ENCODE assay signal across 27 mouse cellular contexts in genomic region chr1:25854451-25854978, GRCm38 (mm10). TPM values are rescaled to one million over a fixed set of nuclear protein-coding genes. Genes with fewer than 3 reads are reported as not detected.
A peak's percentile ranks its signal among the peaks of the same experiment; 100 is the strongest.
DNase-seq lines count a peak whose midpoint lies in the region; ATAC-seq and TF ChIP-seq lines count a peak whose summit lies in the region.
"Had no signal": no experiment of that assay in that cellular context is flagged by ENCODE, and none has a peak within 500 bp of the region (broad histone marks: within the 10 kb centered on the region; RNA-seq: fewer than 3 reads in every experiment).

No protein-coding gene starts in this region.

- no peaks in the 10 kb centered on the region for H3K9me3 ChIP-seq in embryonic facial prominence, embryonic 14.5 days (ENCODE audit: control insufficient read depth, low read length)
- no peaks in the 10 kb centered on the region for H3K9me3 ChIP-seq in embryonic facial prominence, embryonic 10.5 days
- no peaks in the 10 kb centered on the region for H3K9me3 ChIP-seq in neural tube, embryonic 12.5 days
- H3K9me3 ChIP-seq in neural tube, embryonic 15.5 days (replicated peaks) = no peaks in the 10 kb centered on the region
- H3K9me3 ChIP-seq: embryonic facial prominence, embryonic 12.5 days; forebrain, embryonic 12.5 days; heart, embryonic 10.5 days; heart, embryonic 13.5 days; hindbrain, embryonic 15.5 days had no signal

- no peaks in the 10 kb centered on the region for H3K4me1 ChIP-seq in embryonic facial prominence, embryonic 14.5 days (ENCODE audit: control insufficient read depth, insufficient read depth, low read length)
- no peaks in the 10 kb centered on the region for H3K4me1 ChIP-seq in embryonic facial prominence, embryonic 10.5 days
- H3K4me1 ChIP-seq in neural tube, embryonic 12.5 days = no peaks in the 10 kb centered on the region
- H3K4me1 ChIP-seq in neural tube, embryonic 15.5 days = no peaks in the 10 kb centered on the region
- H3K4me1 ChIP-seq: embryonic facial prominence, embryonic 12.5 days; forebrain, embryonic 12.5 days; heart, embryonic 10.5 days; heart, embryonic 13.5 days; hindbrain, embryonic 15.5 days had no signal

- peak; percentile 4 for DNase-seq in embryonic facial prominence, embryonic 14.5 days (ENCODE audit: low spot score)
- DNase-seq in embryonic facial prominence, embryonic 10.5 days (ENCODE audit: low spot score) = no peak
- peak; percentile 43 for DNase-seq in brain, embryonic 14.5 days (ENCODE audit: low read depth)
- peak; percentile 94 for DNase-seq in retina, postnatal 1 day
- DNase-seq in gastrocnemius, postnatal 36 days = no peak
- DNase-seq: adrenal gland, adult 2 months; adrenal gland, postnatal 14 days; cerebellum, adult 11-12 months; cerebellum, adult 9-10 months; cerebellum, postnatal 14 days; forebrain, postnatal 0 days; gastrocnemius, adult 2 months; gastrocnemius, postnatal 14 days; heart, adult 2 months; heart, postnatal 14 days; heart, postnatal 4 days had no signal

- ATAC-seq in embryonic facial prominence, embryonic 14.5 days (ENCODE audit: low read depth) = no peak; the same call in 1 of the 2 replicates
- ATAC-seq in neural tube, embryonic 12.5 days (ENCODE audit: low FRiP score, low read depth) = peak; percentile 13; the same call in 1 of the 2 replicates
- no peak for ATAC-seq in neural tube, embryonic 15.5 days (ENCODE audit: low FRiP score)
- ATAC-seq in megakaryocyte-erythroid progenitor cell, adult 5-6 weeks (replicated peaks; ENCODE audit: low FRiP score, low TSS enrichment, poor library complexity, severe bottlenecking) = no peak
- ATAC-seq: forebrain, postnatal 0 days; intestine, embryonic 16.5 days had no signal

- TF ChIP-seq POLR2A in brain, embryonic 14.5 days (IDR thresholded peaks at IDR 0.05; ENCODE audit: borderline replicate concordance, extremely low read depth, insufficient read depth, insufficient read length, poor library complexity, severe bottlenecking) = no peak

- no peaks in the 10 kb centered on the region for H3K27me3 ChIP-seq in embryonic facial prominence, embryonic 14.5 days (replicated peaks; ENCODE audit: control insufficient read depth, insufficient read depth, low read length)
- no peaks in the 10 kb centered on the region for H3K27me3 ChIP-seq in embryonic facial prominence, embryonic 10.5 days (replicated peaks; ENCODE audit: low read depth, poor library complexity, severe bottlenecking)
- H3K27me3 ChIP-seq in neural tube, embryonic 12.5 days (replicated peaks) = no peaks in the 10 kb centered on the region
- H3K27me3 ChIP-seq in neural tube, embryonic 15.5 days (replicated peaks) = no peaks in the 10 kb centered on the region
- H3K27me3 ChIP-seq: embryonic facial prominence, embryonic 12.5 days; forebrain, embryonic 12.5 days; heart, embryonic 13.5 days; hindbrain, embryonic 15.5 days had no signal

- no peak overlapping the region for H3K9ac ChIP-seq in embryonic facial prominence, embryonic 14.5 days (ENCODE audit: low read depth, low read length)
- no peak overlapping the region for H3K9ac ChIP-seq in neural tube, embryonic 12.5 days
- no peak overlapping the region for H3K9ac ChIP-seq in neural tube, embryonic 15.5 days (replicated peaks)
- H3K9ac ChIP-seq: embryonic facial prominence, embryonic 12.5 days; forebrain, embryonic 12.5 days; forebrain, postnatal 0 days; heart, embryonic 13.5 days; hindbrain, embryonic 15.5 days had no signal

- WGBS in embryonic facial prominence, embryonic 14.5 days = 34% methylated on average over 2 of the region's 2 CpGs
- WGBS in embryonic facial prominence, embryonic 10.5 days = 52% methylated on average over 2 of the region's 2 CpGs
- WGBS in neural tube, embryonic 12.5 days = 24% methylated on average over 2 of the region's 2 CpGs
- 10% methylated on average over 2 of the region's 2 CpGs for WGBS in neural tube, embryonic 15.5 days

- no peak overlapping the region for H3K4me3 ChIP-seq in embryonic facial prominence, embryonic 14.5 days (ENCODE audit: low read depth, low read length)
- H3K4me3 ChIP-seq in embryonic facial prominence, embryonic 10.5 days = no peak overlapping the region
- no peak overlapping the region for H3K4me3 ChIP-seq in neural tube, embryonic 12.5 days
- no peak overlapping the region for H3K4me3 ChIP-seq in neural tube, embryonic 15.5 days (replicated peaks)
- H3K4me3 ChIP-seq: embryonic facial prominence, embryonic 12.5 days; erythroblast, embryonic 14.5 days; forebrain, embryonic 12.5 days; gastrocnemius, adult 2 months; heart, adult 2 months; heart, embryonic 10.5 days; heart, embryonic 13.5 days; hindbrain, embryonic 15.5 days had no signal

- H3K4me2 ChIP-seq in embryonic facial prominence, embryonic 14.5 days (ENCODE audit: low read depth, low read length) = no peak overlapping the region
- H3K4me2 ChIP-seq in neural tube, embryonic 12.5 days (replicated peaks) = no peak overlapping the region
- no peak overlapping the region for H3K4me2 ChIP-seq in neural tube, embryonic 15.5 days
- H3K4me2 ChIP-seq: embryonic facial prominence, embryonic 12.5 days; forebrain, embryonic 12.5 days; heart, embryonic 13.5 days; hindbrain, embryonic 15.5 days had no signal

- H3K36me3 ChIP-seq in embryonic facial prominence, embryonic 14.5 days (ENCODE audit: control insufficient read depth, insufficient read depth, low read length) = no peaks in the 10 kb centered on the region
- no peaks in the 10 kb centered on the region for H3K36me3 ChIP-seq in embryonic facial prominence, embryonic 10.5 days (replicated peaks)
- H3K36me3 ChIP-seq in neural tube, embryonic 12.5 days = no peaks in the 10 kb centered on the region
- H3K36me3 ChIP-seq in neural tube, embryonic 15.5 days = no peaks in the 10 kb centered on the region
- H3K36me3 ChIP-seq: embryonic facial prominence, embryonic 12.5 days; forebrain, embryonic 12.5 days; heart, embryonic 10.5 days; heart, embryonic 13.5 days; hindbrain, embryonic 15.5 days had no signal

- TF ChIP-seq CTCF in brain, embryonic 14.5 days (IDR thresholded peaks at IDR 0.05; ENCODE audit: borderline replicate concordance, extremely low read depth, insufficient read depth, insufficient read length) = no peak

- no peak overlapping the region for H3K27ac ChIP-seq in embryonic facial prominence, embryonic 14.5 days (replicated peaks; ENCODE audit: low read depth, low read length)
- no peak overlapping the region for H3K27ac ChIP-seq in embryonic facial prominence, embryonic 10.5 days (replicated peaks)
- H3K27ac ChIP-seq in neural tube, embryonic 12.5 days = no peak overlapping the region
- H3K27ac ChIP-seq in neural tube, embryonic 15.5 days (replicated peaks) = no peak overlapping the region
- H3K27ac ChIP-seq: embryonic facial prominence, embryonic 12.5 days; forebrain, embryonic 12.5 days; gastrocnemius, adult 2 months; heart, adult 2 months; heart, embryonic 10.5 days; heart, embryonic 13.5 days; hindbrain, embryonic 15.5 days had no signal

- intact Hi-C loops in gastrocnemius, postnatal 36 days (cut with DNase I) = no loop called here

RNA-seq across cellular contexts. Expression of gene Adgrb3, which starts 25.0 kb away (rescaled TPM):
- polyA plus RNA-seq in embryonic facial prominence, embryonic 14.5 days (2014; fragmentation: Nextera tagmentation; extraction: Ambion mirVana) = 2.9 and 3.4 TPM in 2 replicates
- polyA plus RNA-seq in embryonic facial prominence, embryonic 10.5 days (2016; fragmentation: Nextera tagmentation; extraction: Ambion mirVana) = 1.4 and 1.7 TPM in 2 replicates
- polyA plus RNA-seq in neural tube, embryonic 12.5 days (2016; fragmentation: Nextera tagmentation; extraction: Ambion mirVana) = 19.9 and 21.7 TPM in 2 replicates
- 40.6 and 49.9 TPM in 2 replicates for polyA plus RNA-seq in neural tube, embryonic 15.5 days (2015; fragmentation: Nextera tagmentation; extraction: Ambion mirVana)
- 35.7 and 47.2 TPM in 2 replicates for polyA plus RNA-seq in brain, embryonic 14.5 days (2012; rRNA removed)
- total RNA-seq in megakaryocyte-erythroid progenitor cell, adult 5-6 weeks (2014; fragmentation: Nextera tagmentation) = not detected in 2 replicates
- total RNA-seq in megakaryocyte-erythroid progenitor cell, adult 5-6 weeks (2017) = not detected in 2 replicates
- total RNA-seq in gastrocnemius, postnatal 36 days (2021) = under 1 TPM; 0.05 TPM
- total RNA-seq: gastrocnemius, adult 2 months; granulocyte monocyte progenitor cell, adult 5-6 weeks; heart, adult 2 months had no signal
- polyA plus RNA-seq: erythroblast, embryonic 14.5 days; heart, adult 2 months had no signal

Comparison
In these comparisons a context has a peak if more than half of its experiments do, and no peak if none do; other contexts are left out.
1. DNase-seq: peak in embryonic facial prominence, embryonic 14.5 days (single experiment), brain, embryonic 14.5 days (single experiment) and retina, postnatal 1 day (single experiment); none in embryonic facial prominence, embryonic 10.5 days (single experiment) and gastrocnemius, postnatal 36 days (0 of 2).